In genomic region chr1:80339425-80340021, GRCm38 (mm10) we compare ENCODE assay signal across 8 mouse cellular contexts. TPM values are rescaled to one million over a fixed set of nuclear protein-coding genes. Genes with fewer than 3 reads are reported as not detected.
DNase-seq lines count a peak whose midpoint lies in the region; ATAC-seq and TF ChIP-seq lines count a peak whose summit lies in the region.

No protein-coding gene starts in this region.

- no peak; the same call in 1 of the 2 replicates for ATAC-seq in hindbrain, embryonic 14.5 days (ENCODE audit: low FRiP score)
- no peak for ATAC-seq in limb, embryonic 13.5 days (ENCODE audit: low FRiP score, low read depth)
- peak; percentile 9 for ATAC-seq in midbrain, embryonic 15.5 days (replicated peaks)

- peak overlapping the region; percentile 97 for H3K4me2 ChIP-seq in hindbrain, embryonic 14.5 days (replicated peaks)
- peak overlapping the region; percentile 87 for H3K4me2 ChIP-seq in limb, embryonic 13.5 days (replicated peaks)
- peak overlapping the region; percentile 71 for H3K4me2 ChIP-seq in midbrain, embryonic 15.5 days

- no peaks in the 10 kb centered on the region for H3K36me3 ChIP-seq in hindbrain, embryonic 14.5 days (replicated peaks; ENCODE audit: control insufficient read depth, insufficient read depth)
- no peaks in the 10 kb centered on the region for H3K36me3 ChIP-seq in limb, embryonic 13.5 days
- no peaks in the 10 kb centered on the region for H3K36me3 ChIP-seq in midbrain, embryonic 15.5 days (replicated peaks)

- peak overlapping the region; percentile 91 for H3K27ac ChIP-seq in embryonic fibroblast, embryonic 13.5 days (ENCODE audit: insufficient read depth, low read length)
- H3K27ac ChIP-seq in hindbrain, embryonic 14.5 days = peak overlapping the region; percentile 97
- H3K27ac ChIP-seq in limb, embryonic 13.5 days = peak overlapping the region; percentile 98
- peak overlapping the region; percentile 97 for H3K27ac ChIP-seq in midbrain, embryonic 15.5 days

- H3K4me3 ChIP-seq in embryonic fibroblast, embryonic 13.5 days (ENCODE audit: insufficient read depth, low read length) = peak overlapping the region; percentile 100
- H3K4me3 ChIP-seq in hindbrain, embryonic 14.5 days (replicated peaks; ENCODE audit: low read length) = peak overlapping the region; percentile 98
- peak overlapping the region; percentile 98 for H3K4me3 ChIP-seq in limb, embryonic 13.5 days
- peak overlapping the region; percentile 98 for H3K4me3 ChIP-seq in midbrain, embryonic 15.5 days

- under 1% methylated on average over 20 of the region's 33 CpGs for WGBS in hindbrain, embryonic 14.5 days
- under 1% methylated on average over 33 of the region's 33 CpGs for WGBS in limb, embryonic 13.5 days
- 0% methylated on average over 33 of the region's 33 CpGs for WGBS in midbrain, embryonic 15.5 days

- no peaks in the 10 kb centered on the region for H3K9me3 ChIP-seq in hindbrain, embryonic 14.5 days (ENCODE audit: control insufficient read depth, low read length)
- no peaks in the 10 kb centered on the region for H3K9me3 ChIP-seq in limb, embryonic 13.5 days
- H3K9me3 ChIP-seq in midbrain, embryonic 15.5 days = no peaks in the 10 kb centered on the region

- peak; percentile 21 to 38 for DNase-seq in lung, adult 18-20 months
- DNase-seq in lung, postnatal 25 days (ENCODE audit: low spot score) = no peak
- peak; percentile 36 for DNase-seq in MN1 (ENCODE audit: low spot score)
- peak; percentile 26 for DNase-seq in hindbrain, embryonic 14.5 days (ENCODE audit: low spot score)
- DNase-seq in testis, postnatal 14 days (ENCODE audit: low spot score) = peak; percentile 47

- H3K4me1 ChIP-seq in embryonic fibroblast, embryonic 13.5 days (ENCODE audit: control insufficient read depth, insufficient read depth, low read length) = no peaks in the 10 kb centered on the region
- peaks cover 31% of the 10 kb centered on the region for H3K4me1 ChIP-seq in hindbrain, embryonic 14.5 days (replicated peaks; ENCODE audit: control insufficient read depth, insufficient read depth, low read length)
- peaks cover 21% of the 10 kb centered on the region for H3K4me1 ChIP-seq in limb, embryonic 13.5 days
- peaks cover 31% of the 10 kb centered on the region for H3K4me1 ChIP-seq in midbrain, embryonic 15.5 days

- H3K9ac ChIP-seq in hindbrain, embryonic 14.5 days = peak overlapping the region; percentile 99
- peak overlapping the region; percentile 99 for H3K9ac ChIP-seq in limb, embryonic 13.5 days
- H3K9ac ChIP-seq in midbrain, embryonic 15.5 days = peak overlapping the region; percentile 96

- no peak for TF ChIP-seq CTCF in embryonic fibroblast, embryonic 13.5 days (IDR thresholded peaks at IDR 0.05; ENCODE audit: borderline replicate concordance, insufficient read depth, low read length)

- H3K27me3 ChIP-seq in hindbrain, embryonic 14.5 days (ENCODE audit: control insufficient read depth, insufficient read depth, low read length) = no peaks in the 10 kb centered on the region
- no peaks in the 10 kb centered on the region for H3K27me3 ChIP-seq in limb, embryonic 13.5 days
- H3K27me3 ChIP-seq in midbrain, embryonic 15.5 days (replicated peaks) = no peaks in the 10 kb centered on the region

- 0 out of 2 replicates have a peak, but pooled peaks have one; percentile 11 for TF ChIP-seq POLR2A in embryonic fibroblast, embryonic 13.5 days (IDR thresholded peaks at IDR 0.05; ENCODE audit: low read depth, low read length)

RNA-seq across cellular contexts. Expression of gene Cul3, which starts 0.8 kb away (rescaled TPM):
- 156 and 189 TPM in 2 replicates for polyA plus RNA-seq in embryonic fibroblast, embryonic 13.5 days (2011; ENCODE audit: insufficient read length, low read depth, missing spikeins)
- 58.3 and 59.6 TPM in 2 replicates for polyA plus RNA-seq in hindbrain, embryonic 14.5 days (2014; fragmentation: Nextera tagmentation; extraction: Ambion mirVana)
- 37.1 and 39.0 TPM in 2 replicates for polyA plus RNA-seq in limb, embryonic 13.5 days (2015; fragmentation: Nextera tagmentation; extraction: Ambion mirVana)
- polyA plus RNA-seq in midbrain, embryonic 15.5 days (2015; fragmentation: Nextera tagmentation; extraction: Ambion mirVana) = 25.1 and 32.3 TPM in 2 replicates
